Mouse (Mus musculus): Measurements from ENCODE around the gene Wdr70.

GRCm38 (mm10) chr15:7835404-7835803, 263.6 kb downstream of the Wdr70 start:
- TF ChIP-seq CTCF (IDR thresholded peaks at IDR 0.05; ENCODE audit: low read depth) (no peak), EP300 (IDR thresholded peaks at IDR 0.05; ENCODE audit: low read depth) (no peak)

All from liver, embryonic 14.5 days (tissue).